In the genomic region with DNA sequence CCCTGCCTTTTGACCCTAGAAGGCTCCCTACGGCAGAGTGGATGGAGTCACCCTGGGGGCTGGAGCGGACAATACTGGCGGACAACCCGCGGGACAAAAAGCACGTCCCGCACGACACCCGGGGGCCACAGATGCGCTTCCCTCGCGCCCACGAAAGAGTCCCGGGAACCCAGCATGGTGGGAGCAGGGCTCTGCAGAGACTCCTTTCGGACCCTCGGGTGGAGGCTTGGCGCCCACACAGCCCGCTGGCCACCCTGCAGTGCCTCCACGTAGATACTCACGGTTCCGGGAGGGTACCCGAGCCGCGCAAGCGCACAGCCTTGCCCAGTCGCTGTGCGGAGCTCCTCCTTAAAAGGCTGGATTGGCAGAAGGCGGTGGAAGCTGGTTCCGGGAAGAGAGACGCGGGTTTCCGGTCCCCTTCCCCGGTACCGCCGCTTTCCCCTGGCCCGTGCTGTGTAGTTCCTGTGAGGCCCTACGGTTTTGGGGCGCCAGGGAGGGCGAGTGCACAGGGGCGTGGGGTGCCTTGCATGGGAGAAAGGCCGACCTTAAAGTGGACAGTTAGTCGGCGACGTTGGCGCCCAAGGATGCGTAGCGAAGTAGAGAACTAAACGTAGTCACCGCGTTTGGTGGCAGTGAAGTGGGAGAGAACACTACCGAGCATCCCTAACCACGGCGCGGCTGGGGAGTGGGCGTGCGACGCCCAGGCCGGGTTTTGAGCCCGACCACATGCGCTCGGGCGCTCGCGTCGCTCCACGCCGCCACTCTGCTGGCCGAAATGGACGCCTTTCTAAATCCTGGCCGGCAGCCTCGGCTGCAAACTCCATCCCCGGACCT, we compare ENCODE assay signal across 8 mouse cellular contexts. TPM values are rescaled to one million over a fixed set of nuclear protein-coding genes. Genes with fewer than 3 reads are reported as not detected.
DNase-seq lines count a peak whose midpoint lies in the region; ATAC-seq lines count a peak whose summit lies in the region.

Gene Mettl21a (minus strand): TSS at position 362 of the 834 bp plus-strand sequence.

- peaks cover 23% of the 10 kb centered on the region for H3K4me1 ChIP-seq in heart, embryonic 13.5 days
- H3K4me1 ChIP-seq in liver, embryonic 13.5 days (replicated peaks) = peaks cover 30% of the 10 kb centered on the region
- peaks cover 16% of the 10 kb centered on the region; the same call in 1 of the 2 replicates for H3K4me1 ChIP-seq in stomach, embryonic 16.5 days (ENCODE audit: control insufficient read depth, insufficient read depth, low read length)

- peak within 1 kb of the TSS; percentile 98 for H3K27ac ChIP-seq in heart, embryonic 13.5 days (replicated peaks)
- peak within 1 kb of the TSS; percentile 96 for H3K27ac ChIP-seq in liver, embryonic 13.5 days
- peak within 1 kb of the TSS; percentile 96 for H3K27ac ChIP-seq in stomach, embryonic 16.5 days (ENCODE audit: low read length)

- DNase-seq in CD4-positive helper T cell, adult 2 months (ENCODE audit: low read depth, low spot score) = peak; percentile 90
- DNase-seq in brain, embryonic 18.5 days (ENCODE audit: low read depth, low spot score) = peak; percentile 90
- peak; percentile 95 for DNase-seq in kidney, postnatal 10 days
- DNase-seq in liver, embryonic 13.5 days = peak; percentile 84
- peak; percentile 91 for DNase-seq in neural tube, embryonic 10.5 days (ENCODE audit: extremely low spot score, low spot score)

- peak within 1 kb of the TSS; percentile 88 for H3K4me3 ChIP-seq in heart, embryonic 13.5 days
- peak within 1 kb of the TSS; percentile 84 for H3K4me3 ChIP-seq in liver, embryonic 13.5 days (replicated peaks)
- H3K4me3 ChIP-seq in stomach, embryonic 16.5 days (replicated peaks; ENCODE audit: low read length) = peak within 1 kb of the TSS; percentile 85

- peaks cover 21% of the 10 kb centered on the region for H3K36me3 ChIP-seq in heart, embryonic 13.5 days
- 0 out of 2 replicates have a peak, but pooled peaks cover 14% of the 10 kb centered on the region for H3K36me3 ChIP-seq in liver, embryonic 13.5 days
- no peaks in the 10 kb centered on the region for H3K36me3 ChIP-seq in stomach, embryonic 16.5 days (ENCODE audit: control insufficient read depth, insufficient read depth, low read length)

- no peaks in the 10 kb centered on the region for H3K9me3 ChIP-seq in heart, embryonic 13.5 days
- H3K9me3 ChIP-seq in liver, embryonic 13.5 days (replicated peaks) = no peaks in the 10 kb centered on the region
- H3K9me3 ChIP-seq in stomach, embryonic 16.5 days (replicated peaks; ENCODE audit: control insufficient read depth, low read length) = no peaks in the 10 kb centered on the region

- H3K27me3 ChIP-seq in heart, embryonic 13.5 days (replicated peaks) = no peaks in the 10 kb centered on the region
- no peaks in the 10 kb centered on the region for H3K27me3 ChIP-seq in liver, embryonic 13.5 days
- no peaks in the 10 kb centered on the region for H3K27me3 ChIP-seq in stomach, embryonic 16.5 days (ENCODE audit: control insufficient read depth, insufficient read depth, low read length)

- peak within 1 kb of the TSS; percentile 86 for H3K4me2 ChIP-seq in heart, embryonic 13.5 days
- peak within 1 kb of the TSS; percentile 95 for H3K4me2 ChIP-seq in liver, embryonic 13.5 days
- peak within 1 kb of the TSS; percentile 83 for H3K4me2 ChIP-seq in stomach, embryonic 16.5 days (ENCODE audit: low read depth, low read length)

- under 1% methylated on average over 72 of the region's 72 CpGs for WGBS in heart, embryonic 13.5 days
- under 1% methylated on average over 72 of the region's 72 CpGs for WGBS in liver, embryonic 13.5 days (ENCODE audit: insufficient replicate concordance)
- WGBS in stomach, embryonic 16.5 days = 0% methylated on average over 72 of the region's 72 CpGs

- H3K9ac ChIP-seq in heart, embryonic 13.5 days = peak within 1 kb of the TSS; percentile 96
- H3K9ac ChIP-seq in liver, embryonic 13.5 days = peak within 1 kb of the TSS; percentile 93
- H3K9ac ChIP-seq in stomach, embryonic 16.5 days (ENCODE audit: low read length) = peak within 1 kb of the TSS; percentile 96

- ATAC-seq in erythroid progenitor cell, adult 5-6 weeks (replicated peaks; ENCODE audit: low FRiP score, poor library complexity, severe bottlenecking) = peak; percentile 95
- ATAC-seq in heart, embryonic 13.5 days (ENCODE audit: extremely low read depth, insufficient number of reproducible peaks, low FRiP score, low TSS enrichment) = peak; percentile 83
- ATAC-seq in liver, embryonic 13.5 days (ENCODE audit: low read depth) = peak; percentile 94
- ATAC-seq in stomach, embryonic 16.5 days (ENCODE audit: insufficient read depth, low FRiP score) = peak; percentile 94

RNA-seq across cellular contexts. Expression of gene Mettl21a, which starts in this region (rescaled TPM):
- 2.1 and 2.9 TPM in 2 replicates for total RNA-seq in erythroid progenitor cell, adult 5-6 weeks (2015; ENCODE audit: low replicate concordance)
- total RNA-seq in erythroid progenitor cell, adult 5-6 weeks (2017; ENCODE audit: low replicate concordance) = 4.9 and 5.8 TPM in 2 replicates
- polyA plus RNA-seq in heart, embryonic 13.5 days (2015; fragmentation: Nextera tagmentation; extraction: Ambion mirVana) = 11.9 and 12.9 TPM in 2 replicates
- 7.8 and 8.2 TPM in 2 replicates for polyA plus RNA-seq in liver, embryonic 13.5 days (2015; fragmentation: Nextera tagmentation; extraction: Ambion mirVana)
- polyA plus RNA-seq in stomach, embryonic 16.5 days (2015; fragmentation: Nextera tagmentation; extraction: Ambion mirVana) = 19.0 and 19.2 TPM in 2 replicates

Comparison
In these comparisons a context has a peak if more than half of its experiments do, and no peak if none do; other contexts are left out.
1. Peak in every context shown above with its lines: DNase-seq, ATAC-seq, H3K4me3 ChIP-seq and H3K27ac ChIP-seq.